Mouse (Mus musculus) hindbrain, embryonic 10.5 days (tissue): ENCODE results near the gene Nup54. TPM values are rescaled to one million over a fixed set of nuclear protein-coding genes. Genes with fewer than 3 reads are reported as not detected.

ENCODE experiments used
- DNase-seq: peaks from one replicate; pipeline ENCODE4 v3.0.0-alpha.2; 2017; ENCODE audit warnings: low spot score
- H3K27ac ChIP-seq: fragments of 300-500 bp; sonication (generic); 2 replicates; pipeline ENCODE4 v1.5.1; 2016; ENCODE audit warnings: mild to moderate bottlenecking, moderate library complexity
- H3K27me3 ChIP-seq: fragments of 300-500 bp; sonication (generic); 2 replicates; pipeline ENCODE4 v1.6.1; 2016; ENCODE audit warnings: mild to moderate bottlenecking; ENCODE audit not compliant: poor library complexity, insufficient read depth, severe bottlenecking
- H3K36me3 ChIP-seq: fragments of 300-500 bp; sonication (generic); 2 replicates; pipeline ENCODE4 v1.6.1; 2016; ENCODE audit warnings: mild to moderate bottlenecking, moderate library complexity
- H3K4me1 ChIP-seq: fragments of 300-500 bp; sonication (generic); replicated peaks from 2 replicates; pipeline ENCODE4 v1.6.1; 2016; ENCODE audit warnings: mild to moderate bottlenecking
- H3K4me3 ChIP-seq: fragments of 300-500 bp; sonication (generic); 2 replicates; pipeline ENCODE4 v1.5.1; 2016; ENCODE audit warnings: mild to moderate bottlenecking, moderate library complexity
- H3K9me3 ChIP-seq: fragments of 300-500 bp; sonication (generic); 2 replicates; pipeline ENCODE4 v1.6.1; 2016; ENCODE audit warnings: mild to moderate bottlenecking, moderate library complexity
- WGBS: fragments of 180-500 bp; shearing (Covaris S2); methylation state at CpG from one replicate; pipeline ENCODE4 v1.1.7; 2016; 5-methylcytosine and 5-hydroxymethylcytosine counted together
- polyA plus RNA-seq: library from polyadenylated mRNA; unstranded; fragments of >200 nt; fragmentation: Nextera tagmentation; extraction: Ambion mirVana; gene quantifications from 2 replicates; pipeline ENCODE4 v1.2.1, GENCODE M21; 2016

Gene Nup54
- polyA plus RNA-seq, 1 experiment from 2014 or later: 52.7 TPM

GRCm38 (mm10) chr5:92442914-92443313 is 7.9 kb upstream of the Nup54 start:
- no peak overlapping the region for H3K4me3 ChIP-seq
- DNase-seq: no peak

GRCm38 (mm10) chr5:92441494-92441893 is 6.5 kb upstream of the Nup54 start:
- Histone ChIP-seq H3K9me3 (no peaks in the 10 kb centered on the region), H3K4me1 (no peaks in the 10 kb centered on the region), H3K27ac (no peak overlapping the region), H3K36me3 (peaks cover 35% of the 10 kb centered on the region), H3K27me3 (no peaks in the 10 kb centered on the region), H3K4me3 (no peak overlapping the region)
- DNase-seq: no peak
- WGBS: 84% methylated on average over 5 of the region's 5 CpGs

More at GRCm38 (mm10) chr5:92442914-92443313, 7.9 kb upstream of the Nup54 start:
- Histone ChIP-seq H3K27me3 (no peaks in the 10 kb centered on the region), H3K36me3 (peaks cover 49% of the 10 kb centered on the region), H3K9me3 (no peaks in the 10 kb centered on the region), H3K27ac (no peak overlapping the region), H3K4me1 (no peaks in the 10 kb centered on the region)
- WGBS: 91% methylated on average over 7 of the region's 7 CpGs

GRCm38 (mm10) chr5:92438540-92438939 is 3.5 kb upstream of the Nup54 start:
- DNase-seq: no peak
- H3K27ac ChIP-seq: no peak overlapping the region
- no peaks in the 10 kb centered on the region for H3K27me3 ChIP-seq
- peaks cover 9% of the 10 kb centered on the region for H3K4me1 ChIP-seq
- no peaks in the 10 kb centered on the region for H3K9me3 ChIP-seq
- 92% methylated on average over 8 of the region's 8 CpGs for WGBS
- H3K4me3 ChIP-seq: no peak overlapping the region
- peaks cover 6% of the 10 kb centered on the region; the same call in 1 of the 2 replicates for H3K36me3 ChIP-seq

GRCm38 (mm10) chr5:92434571-92434985 is 441 bp downstream of the Nup54 start:
- WGBS: under 1% methylated on average over 32 of the region's 39 CpGs
- Histone ChIP-seq H3K4me3 (peak overlapping the region; percentile 96), H3K4me1 (peaks cover 15% of the 10 kb centered on the region), H3K27ac (peak overlapping the region; percentile 97), H3K36me3 (peaks cover 10% of the 10 kb centered on the region), H3K27me3 (no peaks in the 10 kb centered on the region), H3K9me3 (no peaks in the 10 kb centered on the region)
- no peak for DNase-seq

GRCm38 (mm10) chr5:92434070-92434469 is 949 bp downstream of the Nup54 start:
- H3K4me1 ChIP-seq: peaks cover 15% of the 10 kb centered on the region
- H3K27ac ChIP-seq: peak overlapping the region; percentile 97
- no peaks in the 10 kb centered on the region for H3K9me3 ChIP-seq
- WGBS: 2% methylated on average over 12 of the region's 12 CpGs
- no peak for DNase-seq
- peaks cover 15% of the 10 kb centered on the region for H3K36me3 ChIP-seq
- peak overlapping the region; percentile 96 for H3K4me3 ChIP-seq
- no peaks in the 10 kb centered on the region for H3K27me3 ChIP-seq

DNA sequence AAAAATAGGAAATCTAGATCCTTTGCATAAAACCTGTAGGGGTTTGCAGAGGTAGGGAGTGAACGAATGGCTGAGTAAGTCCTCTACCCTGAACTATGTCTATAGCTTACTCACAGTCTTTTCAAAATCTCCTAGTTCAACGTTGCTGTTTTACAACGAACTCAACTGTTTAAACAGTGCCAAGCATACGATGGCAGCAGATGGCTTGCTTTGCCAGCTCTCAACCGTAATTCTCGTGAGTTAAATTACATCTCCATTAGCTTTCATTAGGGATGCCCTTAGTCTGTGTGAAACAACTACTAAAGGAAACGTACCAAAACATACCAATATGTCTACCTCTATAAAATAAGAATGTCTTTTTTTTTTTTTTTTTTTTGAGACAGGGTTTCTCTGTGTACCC is 3.4 kb downstream of the Nup54 start:
- H3K4me3 ChIP-seq: no peak overlapping the region
- peaks cover 40% of the 10 kb centered on the region for H3K36me3 ChIP-seq
- H3K4me1 ChIP-seq: peaks cover 15% of the 10 kb centered on the region
- no peak for DNase-seq
- no peak overlapping the region for H3K27ac ChIP-seq
- WGBS: 93% methylated on average over 7 of the region's 7 CpGs
- 0 out of 2 replicates have a peak, but pooled peaks cover 5% of the 10 kb centered on the region for H3K9me3 ChIP-seq
- H3K27me3 ChIP-seq: no peaks in the 10 kb centered on the region

GRCm38 (mm10) chr5:92430723-92431122 is 4.3 kb downstream of the Nup54 start:
- Histone ChIP-seq H3K27me3 (no peaks in the 10 kb centered on the region), H3K27ac (no peak overlapping the region), H3K4me1 (peaks cover 15% of the 10 kb centered on the region), H3K4me3 (no peak overlapping the region), H3K9me3 (0 out of 2 replicates have a peak, but pooled peaks cover 5% of the 10 kb centered on the region), H3K36me3 (peaks cover 49% of the 10 kb centered on the region)
- WGBS: 91% methylated on average over 5 of the region's 5 CpGs
- no peak for DNase-seq

GRCm38 (mm10) chr5:92424126-92424525 is 10.9 kb downstream of the Nup54 start:
- H3K4me3 ChIP-seq: no peak overlapping the region

GRCm38 (mm10) chr5:92413982-92414375 is 21.0 kb downstream of the Nup54 start:
- no peaks in the 10 kb centered on the region for H3K27me3 ChIP-seq
- 86% methylated on average over 8 of the region's 8 CpGs for WGBS
- no peak for DNase-seq
- H3K9me3 ChIP-seq: no peaks in the 10 kb centered on the region
- H3K4me1 ChIP-seq: 0 out of 2 replicates have a peak, but pooled peaks cover 7% of the 10 kb centered on the region
- H3K36me3 ChIP-seq: peaks cover 52% of the 10 kb centered on the region
- H3K27ac ChIP-seq: no peak overlapping the region
- H3K4me3 ChIP-seq: no peak overlapping the region

More at GRCm38 (mm10) chr5:92424126-92424525, 10.9 kb downstream of the Nup54 start:
- Histone ChIP-seq H3K27me3 (no peaks in the 10 kb centered on the region), H3K4me1 (no peaks in the 10 kb centered on the region), H3K9me3 (0 out of 2 replicates have a peak, but pooled peaks cover 5% of the 10 kb centered on the region), H3K36me3 (peaks cover 100% of the 10 kb centered on the region), H3K27ac (no peak overlapping the region)
- 96% methylated on average over 11 of the region's 11 CpGs for WGBS
- DNase-seq: no peak

DNA sequence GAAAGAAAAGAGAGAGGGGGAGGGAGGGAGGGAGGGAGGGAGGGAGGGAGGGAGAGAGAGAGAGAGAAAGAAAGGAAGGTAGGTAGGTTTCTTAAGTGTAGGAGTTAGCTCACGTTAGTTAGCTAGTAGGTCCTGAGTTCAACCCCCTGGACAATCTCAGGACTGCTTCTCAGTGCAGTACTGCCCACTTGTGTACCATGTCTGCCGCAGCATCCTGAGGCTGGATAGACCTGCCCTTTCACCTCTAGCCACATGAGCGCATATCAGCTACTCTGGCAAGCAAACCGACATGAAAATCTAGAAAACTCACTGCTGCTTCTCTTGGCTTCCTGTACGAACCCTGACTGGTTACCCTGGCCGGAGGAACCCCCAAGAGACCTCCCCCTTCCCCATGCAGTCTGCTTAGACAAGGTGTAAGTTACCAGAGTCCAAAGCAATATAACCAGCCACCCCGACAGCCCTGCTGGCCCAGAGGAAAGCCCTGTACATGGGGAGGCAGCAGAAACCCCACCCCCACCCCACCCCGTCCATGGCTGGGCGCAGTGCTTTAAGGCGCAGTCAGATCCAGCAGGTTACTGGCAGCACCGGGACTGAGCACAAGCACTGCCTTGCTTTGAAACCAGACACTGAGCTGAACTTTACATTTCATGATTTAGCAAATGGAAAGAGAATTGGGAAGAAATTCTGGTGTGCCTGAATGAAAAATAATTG is 21.6 kb downstream of the Nup54 start:
- WGBS: 81% methylated on average over 11 of the region's 11 CpGs
- Histone ChIP-seq H3K36me3 (peaks cover 46% of the 10 kb centered on the region), H3K27ac (no peak overlapping the region), H3K9me3 (no peaks in the 10 kb centered on the region), H3K4me1 (0 out of 2 replicates have a peak, but pooled peaks cover 7% of the 10 kb centered on the region), H3K4me3 (no peak overlapping the region), H3K27me3 (no peaks in the 10 kb centered on the region)
- DNase-seq: no peak

GRCm38 (mm10) chr5:92411461-92412140 is 23.4 kb downstream of the Nup54 start:
- Histone ChIP-seq H3K27me3 (no peaks in the 10 kb centered on the region), H3K4me1 (0 out of 2 replicates have a peak, but pooled peaks cover 7% of the 10 kb centered on the region), H3K27ac (no peak overlapping the region), H3K9me3 (no peaks in the 10 kb centered on the region), H3K36me3 (peaks cover 28% of the 10 kb centered on the region), H3K4me3 (no peak overlapping the region)
- no peak for DNase-seq
- 75% methylated on average over 7 of the region's 7 CpGs for WGBS

- H3K9me3 ChIP-seq: no peaks in the 10 kb centered on the region
- WGBS: 91% methylated on average over 5 of the region's 5 CpGs
- 0 out of 2 replicates have a peak, but pooled peaks cover 8% of the 10 kb centered on the region for H3K4me1 ChIP-seq
- peaks cover 18% of the 10 kb centered on the region for H3K36me3 ChIP-seq
- H3K4me3 ChIP-seq: no peak overlapping the region
- no peaks in the 10 kb centered on the region for H3K27me3 ChIP-seq
- DNase-seq: no peak
- H3K27ac ChIP-seq: no peak overlapping the region
These were observed 24.5 kb downstream of the Nup54 start for GRCm38 (mm10) chr5:92410486-92410885.
